Mouse (Mus musculus): ENCODE data around the gene Frmd4a.

GRCm38 (mm10) chr2:4316589-4316988 lies 299.1 kb downstream of the Frmd4a start:
- TF ChIP-seq POLR2A (IDR thresholded peaks at IDR 0.05; ENCODE audit: low read depth, low read length) (no peak), CTCF (IDR thresholded peaks at IDR 0.05; ENCODE audit: extremely low read depth, insufficient read length, insufficient replicate concordance, low read depth, low read length) (0 out of 2 replicates have a peak, but pooled peaks have one; percentile 14)
